Mouse (Mus musculus) CH12.LX (cell line): Measurements from ENCODE around the gene Abhd4. TPM values are rescaled to one million over a fixed set of nuclear protein-coding genes. Genes with fewer than 3 reads are reported as not detected.

Experiments
- DNase-seq: peaks from one replicate; pipeline ENCODE4 v3.0.0-alpha.2; 2013; ENCODE audit errors: extremely low read depth
- H3K27ac ChIP-seq: 2 replicates; pipeline ENCODE4 v1.5.1; 2012; ENCODE audit warnings: low read depth, mild to moderate bottlenecking, control low read depth, moderate library complexity; ENCODE audit not compliant: insufficient read depth
- H3K27me3 ChIP-seq: replicated peaks from 2 replicates; pipeline ENCODE3; 2012; ENCODE audit warnings: inconsistent platforms
- H3K36me3 ChIP-seq, 2 experiments: replicated peaks in 1 of 2; 2 replicates each; pipeline versions ENCODE3 to v1.6.1; 2012; ENCODE audit warnings: inconsistent platforms in 1 of 2, low read length in 1 of 2, mild to moderate bottlenecking in 1 of 2, mixed read lengths in 1 of 2, moderate library complexity in 1 of 2; ENCODE audit not compliant: control insufficient read depth in 1 of 2, insufficient read depth in 1 of 2
- H3K4me1 ChIP-seq, 2 experiments: 2 replicates each; pipeline ENCODE4 v1.6.1; 2012; ENCODE audit warnings: inconsistent platforms in 1 of 2, moderate library complexity in 1 of 2; ENCODE audit not compliant: insufficient read depth in 2 of 2, control insufficient read depth in 1 of 2
- H3K4me2 ChIP-seq: 2 replicates; pipeline ENCODE4 v1.6.1; 2012; ENCODE audit warnings: low read depth, mild to moderate bottlenecking, control low read depth; ENCODE audit not compliant: poor library complexity, insufficient read depth, severe bottlenecking
- H3K4me3 ChIP-seq, 3 experiments: fragments of 150-350 bp in 1 of 3; sonication (generic) in 1 of 3; replicated peaks in 1 of 3; 2 replicates each; pipeline versions ENCODE3 to v1.5.1; 2011 to 2012; ENCODE audit warnings: low read depth in 2 of 3, low read length in 2 of 3, mild to moderate bottlenecking in 2 of 3, moderate library complexity in 2 of 3, control low read depth in 1 of 3, improper control_type of control experiment in 1 of 3, inconsistent platforms in 1 of 3, mixed read lengths in 1 of 3; ENCODE audit not compliant: poor library complexity in 1 of 3
- H3K79me2 ChIP-seq: replicated peaks from 2 replicates; pipeline ENCODE4 v1.6.1; 2012; ENCODE audit warnings: mild to moderate bottlenecking, moderate library complexity; ENCODE audit not compliant: control insufficient read depth, poor library complexity, insufficient read depth, severe bottlenecking; ENCODE audit errors: extremely low read depth
- H3K9ac ChIP-seq: 2 replicates; pipeline ENCODE4 v1.6.1; 2012; ENCODE audit warnings: low read depth, mild to moderate bottlenecking, control low read depth, moderate library complexity; ENCODE audit not compliant: insufficient read depth
- H3K9me3 ChIP-seq: replicated peaks from 2 replicates; pipeline ENCODE3; 2012; ENCODE audit warnings: low read length, inconsistent platforms, mixed read lengths
- E2F4 ChIP-seq: IDR thresholded peaks from 2 replicates; pipeline ENCODE4 v1.6.1; 2011; ENCODE audit warnings: low read depth, low read length, improper control_type of control experiment; ENCODE audit not compliant: insufficient replicate concordance
- EP300 ChIP-seq: IDR thresholded peaks from 2 replicates; pipeline ENCODE4 v1.6.1; 2011; ENCODE audit warnings: low read length, improper control_type of control experiment
- ETS1 ChIP-seq: conservative IDR thresholded peaks from 2 replicates; pipeline ENCODE4 v1.6.1; 2012; ENCODE audit warnings: low read depth, mild to moderate bottlenecking, inconsistent platforms, low read length, improper control_type of control experiment, moderate library complexity
- HCFC1 ChIP-seq: IDR thresholded peaks from 2 replicates; pipeline ENCODE4 v1.6.1; 2012; ENCODE audit warnings: low read depth, mild to moderate bottlenecking, inconsistent platforms, low read length, improper control_type of control experiment
- JUND ChIP-seq: conservative IDR thresholded peaks from 2 replicates; pipeline ENCODE4 v1.6.1; 2011; ENCODE audit warnings: low read depth, low read length, improper control_type of control experiment
- MAX ChIP-seq: IDR thresholded peaks from 2 replicates; pipeline ENCODE4 v1.6.1; 2011; ENCODE audit warnings: low read length, improper control_type of control experiment
- MAZ ChIP-seq: IDR thresholded peaks from 2 replicates; pipeline ENCODE4 v1.6.1; 2012; ENCODE audit warnings: low read depth, mild to moderate bottlenecking, inconsistent platforms, low read length, improper control_type of control experiment, moderate library complexity
- MXI1 ChIP-seq: IDR thresholded peaks from 2 replicates; pipeline ENCODE4 v1.6.1; 2011; ENCODE audit warnings: mild to moderate bottlenecking, low read depth, low read length, improper control_type of control experiment
- POLR2A ChIP-seq: IDR thresholded peaks from 2 replicates; pipeline ENCODE4 v1.6.1; 2011; ENCODE audit warnings: low read depth, mild to moderate bottlenecking, improper control_type of control experiment, low read length
- POLR2AphosphoS2 ChIP-seq: IDR thresholded peaks from 2 replicates; pipeline ENCODE4 v1.6.1; 2011; ENCODE audit warnings: low read depth, low read length, improper control_type of control experiment
- RCOR1 ChIP-seq: conservative IDR thresholded peaks from 2 replicates; pipeline ENCODE4 v1.6.1; 2012; ENCODE audit warnings: low read depth, mild to moderate bottlenecking, inconsistent platforms, low read length, improper control_type of control experiment
- SIN3A ChIP-seq: IDR thresholded peaks from 2 replicates; pipeline ENCODE4 v1.6.1; 2012; ENCODE audit warnings: low read length, improper control_type of control experiment, inconsistent platforms
- UBTF ChIP-seq: IDR thresholded peaks from 2 replicates; pipeline ENCODE4 v1.6.1; 2012; ENCODE audit warnings: low read depth, mild to moderate bottlenecking, inconsistent platforms, low read length, improper control_type of control experiment, moderate library complexity
- USF1 ChIP-seq: IDR thresholded peaks from 2 replicates; pipeline ENCODE4 v1.6.1; 2014; ENCODE audit warnings: low read depth, mild to moderate bottlenecking, inconsistent platforms, low read length, improper control_type of control experiment
- ZC3H11A ChIP-seq: IDR thresholded peaks from 2 replicates; pipeline ENCODE4 v1.6.1; 2012; ENCODE audit warnings: low read depth, mild to moderate bottlenecking, inconsistent platforms, low read length, improper control_type of control experiment
- ZMIZ1 ChIP-seq: IDR thresholded peaks from 2 replicates; pipeline ENCODE4 v1.6.1; 2012; ENCODE audit warnings: low read depth, mild to moderate bottlenecking, inconsistent platforms, low read length, improper control_type of control experiment
- dilution Hi-C: fragments of 300-500 bp; cut with MboI; formaldehyde crosslinking; loops from 2 replicates; pipeline ENCODE4 v1.14.3; 2020; ENCODE audit warnings: low sequenced_read_pairs; ENCODE audit not compliant: extremely low pct_unique_long_range_greater_than_20kb, extremely low pct_ligation_motif_present
- in situ Hi-C: fragments of 300-500 bp; cut with MboI; formaldehyde crosslinking; loops from 3 replicates; pipeline ENCODE4 v1.14.3; 2019; ENCODE audit warnings: low sequenced_read_pairs, low pct_ligation_motif_present, low pct_unique_long_range_greater_than_20kb, mixed read lengths
- polyA plus RNA-seq: library from polyadenylated mRNA; unstranded; fragments of >175 nt; gene quantifications from 2 replicates; pipeline ENCODE4 v1.2.1, GENCODE M21; 2012; ENCODE audit warnings: low read depth; ENCODE audit not compliant: insufficient read length
- total RNA-seq, 2 experiments: library from RNA; depleted of rRNA; stranded (reverse); fragments of 300-350 nt in 1 of 2; fragments of >200 nt in 1 of 2; gene quantifications; 2 replicates each; pipeline ENCODE4 v1.2.3; 2012 to 2014

The Abhd4 gene
- total and polyA plus RNA-seq, 3 experiments = 15.9 to 23.0 (median 19.8) TPM

DNA sequence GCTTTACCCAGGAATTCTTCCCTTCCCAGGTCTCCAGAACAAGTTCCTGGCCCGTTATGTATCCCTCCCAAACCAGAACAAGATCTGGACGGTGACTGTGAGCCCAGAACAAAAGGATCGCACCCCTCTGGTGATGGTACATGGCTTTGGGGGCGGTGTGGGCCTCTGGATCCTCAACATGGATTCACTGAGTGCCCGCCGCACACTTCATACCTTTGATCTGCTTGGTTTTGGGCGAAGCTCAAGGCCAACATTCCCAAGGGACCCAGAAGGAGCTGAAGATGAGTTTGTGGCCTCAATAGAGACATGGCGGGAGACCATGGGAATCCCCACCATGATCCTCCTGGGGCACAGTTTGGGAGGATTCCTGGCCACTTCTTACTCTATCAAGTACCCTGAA is 8.6 kb downstream of the Abhd4 start:
- no peaks in the 10 kb centered on the region for H3K27me3 ChIP-seq
- no peak for TF ChIP-seq ZMIZ1
- no peak for TF ChIP-seq POLR2A
- no peak for TF ChIP-seq USF1
- no peak for TF ChIP-seq POLR2AphosphoS2
- TF ChIP-seq, all 38 proteins: peak for 0
- in situ Hi-C loops = loop anchor here (10.0 kb wide), 1 partner anchor 62 kb away; no protein-coding TSS in a partner anchor
- no peak for DNase-seq
- dilution Hi-C loops = no loop called here
- Histone ChIP-seq H3K4me3 (no peak overlapping the region), H3K27ac (no peak overlapping the region), H3K79me2 (no peaks in the 10 kb centered on the region; the same call in 1 of the 2 replicates), H3K9me3 (no peaks in the 10 kb centered on the region), H3K4me1 (peaks cover 0 to 17% of the 10 kb centered on the region in 2 experiments; a peak in 2 of 4 replicates), H3K36me3 (peaks cover 27 to 52% of the 10 kb centered on the region in 2 experiments), H3K4me2 (no peak overlapping the region), H3K9ac (no peak overlapping the region)

- Histone ChIP-seq H3K79me2 (no peaks in the 10 kb centered on the region; the same call in 1 of the 2 replicates), H3K4me2 (no peak overlapping the region), H3K4me3 (no peak overlapping the region), H3K9me3 (no peaks in the 10 kb centered on the region), H3K27me3 (no peaks in the 10 kb centered on the region), H3K36me3 (peaks cover 30 to 57% of the 10 kb centered on the region in 2 experiments), H3K9ac (no peak overlapping the region)
- DNase-seq = no peak
- in situ Hi-C loops = loop anchor here (10.0 kb wide), 1 partner anchor 62 kb away; no protein-coding TSS in a partner anchor
- dilution Hi-C loops = no loop called here
- TF ChIP-seq HCFC1 (no peak), UBTF (no peak), MAX (no peak), ETS1 (no peak), MAZ (no peak), ZC3H11A (no peak), RCOR1 (no peak), MXI1 (no peak), EP300 (no peak), SIN3A (no peak), E2F4 (no peak), JUND (no peak)
- TF ChIP-seq, all 38 proteins: peak for 0
- peaks cover 0 to 17% of the 10 kb centered on the region in 2 experiments; a peak in 2 of 4 replicates for H3K4me1 ChIP-seq
- H3K27ac ChIP-seq = no peak overlapping the region
Observed at GRCm38 (mm10) chr14:54263099-54263498, 9.1 kb downstream of the Abhd4 start.
